Mouse (Mus musculus): ENCODE measurements around the gene Ly6g6f. TPM values are rescaled to one million over a fixed set of nuclear protein-coding genes. Genes with fewer than 3 reads are reported as not detected.
"Not testable (repeated sequence)": the region's sequence is repeated elsewhere in the genome, so short reads cannot be mapped to it uniquely, and the experiment has no call there.

Ly6g6f gene
- polyA plus RNA-seq, 2 experiments from 2014 or later, result not detected

GRCm38 (mm10) chr17:35051156-35052086 lies 34.0 kb downstream of the Ly6g6f start:
- peak; percentile 88 for ATAC-seq

GRCm38 (mm10) chr17:35050126-35050750 lies 35.2 kb downstream of the Ly6g6f start:
- ATAC-seq, result no peak

- ATAC-seq, result no peak
These were observed 35.8 kb downstream of the Ly6g6f start, which contains the start of gene Clic1 for GRCm38 (mm10) chr17:35049561-35050016. TSS of gene Clic1 (plus strand) at chr17:35049966.

DNA sequence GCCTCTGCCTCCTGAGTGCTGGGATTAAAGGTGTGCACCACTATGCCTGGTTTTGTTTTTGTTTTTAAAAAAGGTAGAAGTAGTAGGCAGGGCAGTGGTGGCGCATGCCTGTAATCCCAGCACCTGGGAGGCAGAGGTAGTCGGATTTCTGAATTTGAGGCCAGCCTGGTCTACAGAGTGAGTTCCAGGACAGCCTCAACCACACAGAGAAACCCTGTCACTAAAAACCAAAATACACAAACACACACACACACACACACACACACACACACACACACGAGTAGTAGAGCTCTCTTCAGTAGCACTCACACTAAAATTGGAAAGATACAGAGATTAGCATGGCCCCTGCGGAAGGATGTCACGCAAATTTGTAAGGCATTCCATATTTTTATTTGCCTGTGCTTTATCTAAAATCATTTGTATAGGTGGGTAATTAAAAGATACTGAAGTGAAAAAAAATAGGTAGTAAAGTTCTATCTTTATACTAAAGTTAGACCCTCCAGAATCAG lies 36.4 kb downstream of the Ly6g6f start:
- no peak for ATAC-seq

- ATAC-seq, result peak; percentile 11
These were observed 37.1 kb downstream of the Ly6g6f start for GRCm38 (mm10) chr17:35048149-35048931.

- no peak for ATAC-seq
These were observed 37.7 kb downstream of the Ly6g6f start for GRCm38 (mm10) chr17:35047688-35048087.

DNA sequence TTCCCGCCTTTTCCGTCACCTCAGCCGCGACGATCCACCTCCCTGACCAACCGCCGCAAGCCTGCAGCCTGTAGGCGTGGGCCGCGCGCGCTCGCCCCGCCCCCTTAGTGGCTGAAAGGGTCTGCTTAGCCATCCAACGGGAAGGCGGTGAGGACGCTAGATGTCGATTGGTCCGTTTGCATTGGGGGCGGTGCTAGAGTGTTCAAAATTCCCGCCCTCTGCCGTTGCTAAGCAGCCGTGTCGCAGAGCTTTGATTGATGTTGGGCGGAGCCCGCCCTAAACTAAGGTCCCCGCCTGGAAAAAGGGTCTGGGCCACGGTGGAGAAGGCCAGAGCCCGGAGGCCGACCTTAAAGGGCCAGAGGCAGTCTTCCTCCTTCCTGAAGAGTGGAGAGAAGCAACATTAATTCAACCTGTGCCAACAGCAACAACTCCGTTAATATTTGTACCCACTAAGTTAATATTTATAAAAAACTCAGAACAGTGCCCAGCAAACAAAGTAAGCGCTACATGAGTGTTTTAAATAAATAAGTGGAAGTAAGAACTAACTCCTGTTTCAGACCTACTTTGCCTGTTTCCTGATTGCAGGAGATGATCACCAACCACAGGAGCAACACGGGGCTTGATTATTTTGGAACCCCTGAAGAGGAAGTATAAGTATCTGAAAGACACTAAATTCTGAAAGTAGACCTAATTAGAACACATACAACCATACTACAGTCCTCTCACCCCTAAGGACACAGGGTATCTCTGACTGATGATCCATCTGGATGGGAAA lies 38.5 kb downstream of the Ly6g6f start, which contains the start of gene Msh5:
Msh5 (minus strand) TSS at position 65 of the 775 bp plus-strand sequence.
- peak; percentile 87 for ATAC-seq

DNA sequence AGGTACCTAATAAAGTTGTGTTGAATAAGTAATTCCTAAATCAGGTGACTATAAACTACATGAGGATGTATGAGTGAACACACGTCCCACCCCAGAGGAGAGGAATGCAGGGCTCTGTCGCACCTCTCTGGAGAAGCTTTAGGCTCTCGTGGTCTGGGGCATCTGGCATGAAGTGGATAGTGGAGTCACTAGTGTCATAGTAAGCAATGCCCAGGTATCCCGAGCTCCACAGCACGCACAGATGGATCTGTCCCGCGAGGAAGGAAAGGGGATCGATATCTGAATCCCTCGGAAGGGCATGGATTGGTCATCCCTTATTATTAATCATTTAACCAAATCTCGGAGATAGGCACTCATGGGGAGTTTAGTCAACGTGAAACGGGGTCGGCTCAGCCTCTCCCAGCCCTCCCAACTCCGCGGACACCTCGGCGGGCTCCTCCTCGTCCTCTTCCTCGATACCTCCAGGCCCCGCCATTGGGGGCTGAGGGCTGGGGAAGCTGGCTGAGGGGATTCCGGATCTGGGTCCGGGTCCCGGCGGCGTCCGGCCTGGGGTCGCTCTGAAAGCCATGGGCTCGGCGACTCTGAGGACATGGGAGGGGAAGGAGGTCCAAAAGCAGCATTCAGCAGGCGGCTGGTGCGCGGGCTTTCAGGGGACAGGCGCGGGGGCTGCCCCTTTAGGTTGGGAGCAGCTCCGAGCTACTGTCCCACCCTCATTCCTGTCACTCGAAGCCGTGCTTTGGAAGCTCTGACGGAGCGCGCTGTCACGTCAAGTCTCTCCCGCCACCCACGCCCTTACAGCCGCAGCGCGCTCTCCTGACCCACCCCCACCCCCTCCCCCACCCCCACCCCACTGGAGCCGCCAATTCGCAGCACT lies 39.4 kb downstream of the Ly6g6f start:
- ATAC-seq, result no peak

DNA sequence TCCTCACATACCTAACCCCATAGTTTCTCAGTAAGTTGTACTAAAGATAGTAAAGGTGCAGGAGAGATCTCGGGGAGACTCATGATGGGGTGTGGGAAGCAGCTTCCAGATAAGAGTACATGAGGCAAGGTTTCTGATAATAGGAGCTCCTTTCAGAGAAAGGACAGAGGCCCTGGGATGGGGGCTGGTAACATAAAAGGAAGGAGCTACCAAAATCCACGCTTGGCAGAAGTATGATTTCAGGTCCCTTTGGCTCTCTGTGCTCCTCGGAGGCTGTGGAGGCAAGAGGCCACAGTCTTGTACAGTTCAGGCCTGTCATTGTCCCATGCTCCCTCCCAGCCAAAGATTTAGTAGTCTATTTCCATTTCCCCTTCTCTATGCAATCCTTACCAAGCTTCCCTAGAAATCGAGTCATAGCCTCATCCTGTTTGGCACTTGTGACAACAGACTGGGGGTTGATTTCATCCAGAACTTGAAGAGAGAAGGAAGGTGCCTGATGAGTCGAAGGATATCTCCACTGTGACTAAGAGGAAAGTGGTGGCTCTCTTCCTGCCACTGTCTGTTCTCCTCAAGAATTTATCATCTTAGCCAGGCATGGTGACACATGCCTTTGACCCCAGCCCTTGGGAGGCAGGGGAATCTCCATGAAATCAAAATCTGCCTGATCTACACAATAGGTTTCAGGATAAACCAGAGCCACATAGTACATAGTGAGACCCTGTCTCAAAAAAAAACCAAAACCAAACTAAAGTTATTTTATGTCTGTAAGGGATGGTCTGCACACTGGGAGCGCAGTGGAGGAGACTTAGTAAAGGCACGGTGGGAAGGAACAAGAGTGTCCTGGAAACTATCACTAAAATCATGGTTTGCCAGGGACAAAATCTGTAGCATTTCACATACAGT lies 40.3 kb downstream of the Ly6g6f start:
- no peak for ATAC-seq

DNA sequence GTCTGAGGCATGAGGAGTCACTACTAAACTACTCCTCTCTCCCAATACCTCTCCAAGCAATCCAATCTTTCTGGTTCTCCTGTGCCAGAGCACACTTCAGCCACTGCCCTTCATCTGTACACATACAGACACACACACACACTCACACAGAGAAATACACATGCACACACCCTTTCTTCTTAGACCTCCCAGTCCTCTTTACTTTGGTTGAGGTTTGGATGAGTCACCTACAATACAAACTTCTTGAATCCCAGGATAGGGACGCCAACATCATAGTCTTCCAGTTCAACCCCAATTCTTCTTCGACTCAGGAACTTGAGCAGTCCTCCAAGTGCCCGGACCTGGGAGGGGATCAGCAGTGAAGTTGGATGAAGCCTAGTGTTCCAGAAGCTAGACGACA lies 41.6 kb downstream of the Ly6g6f start:
- no peak for ATAC-seq

- ATAC-seq, result no peak
These were observed 46.1 kb downstream of the Ly6g6f start for GRCm38 (mm10) chr17:35039121-35039873.

DNA sequence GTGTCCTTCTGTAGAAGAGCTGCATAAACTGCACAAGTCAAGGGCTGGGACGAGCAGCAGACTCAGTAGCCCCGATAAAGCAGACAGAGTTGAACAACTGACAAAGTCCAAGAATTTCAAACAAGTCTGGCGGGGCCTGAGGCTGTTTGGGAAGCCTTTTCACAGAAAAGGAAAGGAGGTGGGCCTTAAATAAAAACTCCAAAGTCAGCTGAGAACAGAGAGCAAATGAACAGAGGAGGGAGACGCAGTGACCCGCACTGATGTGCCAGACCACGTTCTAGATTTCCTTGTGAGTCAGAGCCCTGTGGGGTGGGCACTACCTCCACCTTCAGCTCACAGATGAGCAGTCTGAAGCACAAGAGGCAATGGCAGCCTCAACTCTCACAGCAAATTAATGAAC lies 50.5 kb downstream of the Ly6g6f start:
- ATAC-seq, result no peak

DNA sequence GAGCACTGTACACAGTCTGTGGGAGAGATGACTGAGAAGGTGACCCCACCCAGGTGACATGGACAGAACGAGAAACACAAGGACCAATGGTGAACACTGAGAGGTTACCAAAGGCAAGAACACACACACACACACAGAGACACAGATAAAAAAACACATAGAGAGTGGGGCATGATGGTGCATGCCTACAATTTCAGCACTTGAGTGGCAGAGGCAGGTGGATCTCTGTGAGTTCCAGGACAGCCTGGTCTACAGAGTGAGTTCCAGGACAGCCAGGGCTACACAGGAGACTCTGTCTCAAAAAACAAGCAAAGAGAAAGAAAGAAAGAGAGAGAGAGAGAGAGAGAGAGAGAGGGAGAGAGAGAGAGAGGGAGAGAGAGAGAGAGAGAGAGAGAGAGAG lies 51.7 kb downstream of the Ly6g6f start:
- not testable (repeated sequence) for ATAC-seq

- ATAC-seq, result no peak
These were observed 53.0 kb downstream of the Ly6g6f start for GRCm38 (mm10) chr17:35032323-35032870.

GRCm38 (mm10) chr17:35031880-35032279 lies 53.5 kb downstream of the Ly6g6f start:
- no peak for ATAC-seq

GRCm38 (mm10) chr17:35031272-35031671 lies 54.1 kb downstream of the Ly6g6f start:
- no peak for ATAC-seq
